Mouse (Mus musculus) forebrain, embryonic 16.5 days (tissue): ENCODE measurements around the gene Ppard. TPM values are rescaled to one million over a fixed set of nuclear protein-coding genes. Genes with fewer than 3 reads are reported as not detected.

ENCODE experiments used
- polyA plus RNA-seq: library from polyadenylated mRNA; unstranded; fragments of >200 nt; fragmentation: Nextera tagmentation; extraction: Ambion mirVana; gene quantifications from 2 replicates; pipeline ENCODE4 v1.2.1, GENCODE M21; 2015

Gene Ppard
- polyA plus RNA-seq, 1 experiment from 2014 or later: 1.3 TPM

Other genes starting within 250 kb of the Ppard start
- 1.7 and 1.8 TPM in 2 replicates for gene Tcp11, start 152.1 kb upstream of the Ppard start, polyA plus RNA-seq
- gene Scube3, start 90.6 kb upstream of the Ppard start, polyA plus RNA-seq: 4.7 and 4.9 TPM in 2 replicates
- 34.4 and 40.3 TPM in 2 replicates for gene Zfp523, start 55.6 kb upstream of the Ppard start, polyA plus RNA-seq
- gene Def6, start 24.9 kb upstream of the Ppard start, polyA plus RNA-seq: 4.5 and 4.6 TPM in 2 replicates
- gene Fance, start 80.8 kb downstream of the Ppard start, polyA plus RNA-seq: 20.9 and 25.0 TPM in 2 replicates
- gene Rpl10a, start 95.8 kb downstream of the Ppard start, polyA plus RNA-seq: 354 and 367 TPM in 2 replicates
- gene Tead3, start 118.1 kb downstream of the Ppard start, polyA plus RNA-seq: 1.5 and 1.8 TPM in 2 replicates
- 1.5 and 1.7 TPM in 2 replicates for gene Tulp1, start 132.5 kb downstream of the Ppard start, polyA plus RNA-seq